Mouse (Mus musculus): ENCODE measurements around the gene Smc6. TPM values are rescaled to one million over a fixed set of nuclear protein-coding genes. Genes with fewer than 3 reads are reported as not detected.

Gene Smc6
- polyA plus RNA-seq, 1 experiment from 2014 or later = 113 TPM

GRCm38 (mm10) chr12:11349870-11350269, 84.2 kb downstream of the Smc6 start:
- Histone ChIP-seq H3K4me1 (no peaks in the 10 kb centered on the region), H3K9me3 (replicated peaks) (no peaks in the 10 kb centered on the region), H3K4me2 (no peak overlapping the region), H3K36me3 (no peaks in the 10 kb centered on the region), H3K27ac (replicated peaks) (no peak overlapping the region), H3K27me3 (replicated peaks) (no peaks in the 10 kb centered on the region), H3K9ac (replicated peaks) (no peak overlapping the region), H3K4me3 (replicated peaks) (no peak overlapping the region)
- 54% methylated on average over 5 of the region's 5 CpGs for WGBS
- ATAC-seq (ENCODE audit: low FRiP score) = no peak

DNA sequence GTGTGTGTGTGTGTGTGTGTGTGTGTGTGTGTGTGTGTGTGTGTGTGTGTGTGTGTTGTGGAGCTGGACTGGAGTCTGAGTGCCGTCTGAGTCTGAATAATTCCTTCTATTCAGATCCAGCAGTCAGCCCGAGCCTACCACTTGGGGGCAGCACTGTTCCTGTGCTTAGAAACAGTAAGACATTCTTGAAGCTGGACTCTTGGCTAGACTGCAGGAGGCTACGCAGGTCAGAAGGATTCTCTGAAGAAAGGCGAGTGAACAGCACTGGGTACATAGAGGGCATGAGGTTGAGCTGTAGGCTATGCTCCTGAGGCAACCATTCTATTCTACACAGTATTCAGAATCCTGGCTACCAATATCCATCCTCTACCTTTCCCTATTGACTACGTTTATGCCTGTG, 85.2 kb downstream of the Smc6 start:
- no peak overlapping the region for H3K9ac ChIP-seq (replicated peaks)
- no peaks in the 10 kb centered on the region for H3K4me1 ChIP-seq
- H3K27me3 ChIP-seq (replicated peaks) = no peaks in the 10 kb centered on the region
- H3K4me2 ChIP-seq = no peak overlapping the region
- no peak overlapping the region for H3K4me3 ChIP-seq (replicated peaks)
- no peak overlapping the region for H3K27ac ChIP-seq (replicated peaks)
- 0 out of 2 replicates have a peak, but pooled peaks have one; percentile 50 for ATAC-seq (ENCODE audit: low FRiP score)
- H3K9me3 ChIP-seq (replicated peaks) = no peaks in the 10 kb centered on the region
- H3K36me3 ChIP-seq = no peaks in the 10 kb centered on the region
- 38% methylated on average over 5 of the region's 5 CpGs for WGBS

GRCm38 (mm10) chr12:11362435-11362834, 96.7 kb downstream of the Smc6 start:
- no peaks in the 10 kb centered on the region for H3K27me3 ChIP-seq (replicated peaks)
- ATAC-seq (ENCODE audit: low FRiP score) = no peak
- H3K4me1 ChIP-seq = no peaks in the 10 kb centered on the region
- 77% methylated on average over 6 of the region's 6 CpGs for WGBS
- H3K9me3 ChIP-seq (replicated peaks) = no peaks in the 10 kb centered on the region
- H3K9ac ChIP-seq (replicated peaks) = no peak overlapping the region
- H3K4me2 ChIP-seq = no peak overlapping the region
- no peaks in the 10 kb centered on the region for H3K36me3 ChIP-seq
- H3K27ac ChIP-seq (replicated peaks) = no peak overlapping the region
- H3K4me3 ChIP-seq (replicated peaks) = no peak overlapping the region

DNA sequence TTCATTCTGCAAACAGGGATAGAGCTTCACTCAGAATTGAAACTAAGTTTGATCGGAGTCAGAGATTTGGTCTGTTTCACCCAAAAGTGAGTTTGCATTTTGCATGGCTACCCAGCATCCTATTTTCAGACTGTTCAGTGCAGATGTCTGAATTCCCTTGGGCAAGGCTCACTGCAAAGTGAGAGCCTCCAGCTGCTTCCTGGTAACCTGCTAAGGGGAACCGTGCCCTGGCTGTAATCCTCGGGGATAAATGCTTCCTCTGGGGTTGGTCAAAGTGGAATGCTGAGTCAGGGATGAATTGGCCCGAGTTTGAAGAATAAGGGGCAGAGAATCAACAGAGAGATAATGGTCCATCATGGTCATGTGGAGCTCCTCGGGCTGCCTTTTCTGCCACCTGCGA, 99.2 kb downstream of the Smc6 start:
- 66% methylated on average over 6 of the region's 6 CpGs for WGBS
- H3K27ac ChIP-seq (replicated peaks) = no peak overlapping the region
- no peak overlapping the region for H3K9ac ChIP-seq (replicated peaks)
- H3K4me3 ChIP-seq (replicated peaks) = no peak overlapping the region
- no peak for ATAC-seq (ENCODE audit: low FRiP score)
- H3K4me1 ChIP-seq = no peaks in the 10 kb centered on the region
- no peaks in the 10 kb centered on the region for H3K27me3 ChIP-seq (replicated peaks)
- H3K36me3 ChIP-seq = no peaks in the 10 kb centered on the region
- H3K9me3 ChIP-seq (replicated peaks) = no peaks in the 10 kb centered on the region
- no peak overlapping the region for H3K4me2 ChIP-seq

- no peak for ATAC-seq (ENCODE audit: low FRiP score)
- Histone ChIP-seq H3K36me3 (no peaks in the 10 kb centered on the region), H3K4me2 (no peak overlapping the region), H3K9ac (replicated peaks) (no peak overlapping the region), H3K27me3 (replicated peaks) (no peaks in the 10 kb centered on the region), H3K4me1 (no peaks in the 10 kb centered on the region), H3K4me3 (replicated peaks) (no peak overlapping the region), H3K9me3 (replicated peaks) (no peaks in the 10 kb centered on the region), H3K27ac (replicated peaks) (no peak overlapping the region)
- 65% methylated on average over 3 of the region's 3 CpGs for WGBS
These were observed 101.5 kb downstream of the Smc6 start for GRCm38 (mm10) chr12:11367099-11367765.

Small RNAs within 50 kb of the gene (microRNA-seq; reads per million reads assigned to microRNA genes)
- gene Mir7675 = not detected

Other genes with a start within 250 kb of the Smc6 start
- gene Kcns3, start 114.8 kb upstream of the Smc6 start, polyA plus RNA-seq (2015; fragmentation: Nextera tagmentation; extraction: Ambion mirVana) = 2.1 and 2.3 TPM in 2 replicates
- not detected in 2 replicates for gene Msgn1, start 56.9 kb upstream of the Smc6 start, polyA plus RNA-seq (2015; fragmentation: Nextera tagmentation; extraction: Ambion mirVana)
- 1.9 and 3.3 TPM in 2 replicates for gene Gen1, start 85 bp upstream of the Smc6 start, polyA plus RNA-seq (2015; fragmentation: Nextera tagmentation; extraction: Ambion mirVana)
- gene Vsnl1, start 170.7 kb downstream of the Smc6 start, polyA plus RNA-seq (2015; fragmentation: Nextera tagmentation; extraction: Ambion mirVana) = 142 and 148 TPM in 2 replicates
- 0.28 and 0.36 TPM in 2 replicates for gene Rad51ap2, start 190.2 kb downstream of the Smc6 start, polyA plus RNA-seq (2015; fragmentation: Nextera tagmentation; extraction: Ambion mirVana)